Mouse (Mus musculus): ENCODE results near the gene Gm10271. TPM values are rescaled to one million over a fixed set of nuclear protein-coding genes. Genes with fewer than 3 reads are reported as not detected.

Gene Gm10271
- total and polyA plus RNA-seq, 2 experiments from 2014 or later: not detected

DNA sequence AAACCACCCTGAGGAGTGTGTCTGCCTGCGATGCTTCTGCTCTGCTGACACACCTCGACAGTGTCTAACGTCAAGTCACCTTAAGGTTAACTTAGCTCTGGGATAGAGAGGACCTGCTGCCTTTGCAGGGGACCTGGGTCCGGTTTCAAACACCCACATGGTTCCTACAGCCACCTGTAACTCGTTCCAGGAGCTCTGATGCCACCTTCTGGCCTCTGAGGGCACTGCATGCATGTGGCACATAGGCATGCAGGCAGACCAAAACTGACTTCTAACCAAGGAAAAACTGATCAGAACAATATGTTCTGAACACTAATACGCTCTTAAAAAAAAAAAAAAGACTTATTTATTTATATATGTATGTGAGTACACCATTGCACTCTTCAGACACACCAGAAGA lies 29.4 kb downstream of the Gm10271 start:
- TF ChIP-seq CTCF (IDR thresholded peaks at IDR 0.05): peak; percentile 47

DNA sequence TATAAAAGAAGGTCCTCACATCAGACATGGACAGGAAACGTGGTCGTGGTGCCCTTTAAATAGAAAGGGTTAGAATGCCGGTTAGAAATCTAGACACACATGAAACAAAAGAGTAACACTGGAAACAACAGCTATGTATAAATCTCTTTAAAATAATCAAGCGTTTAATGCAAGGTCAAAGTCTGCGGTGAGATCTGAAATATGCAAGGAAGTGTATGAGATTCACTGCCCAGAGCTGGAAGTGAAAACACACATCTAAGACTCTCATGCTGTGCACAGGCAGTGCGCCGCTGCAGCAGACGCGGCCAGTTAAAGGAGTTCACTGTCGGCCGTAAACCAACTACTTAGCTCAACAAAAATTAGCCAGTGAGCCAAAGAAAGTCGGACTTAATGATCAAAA lies 37.4 kb downstream of the Gm10271 start:
- no peak overlapping the region for H3K27ac ChIP-seq (ENCODE audit: low read depth, low read length)
- no peak for ATAC-seq (ENCODE audit: low FRiP score)

More for the DNA sequence above, 29.4 kb downstream of the Gm10271 start:
- 96% methylated on average over 6 of the region's 6 CpGs for WGBS
- Histone ChIP-seq H3K4me1 (ENCODE audit: insufficient read depth, low read length) (peaks cover 2% of the 10 kb centered on the region; the same call in 1 of the 2 replicates), H3K4me3 (ENCODE audit: low read depth, low read length) (no peak overlapping the region), H3K9ac (replicated peaks; ENCODE audit: low read length, poor library complexity, severe bottlenecking) (no peak overlapping the region), H3K36me3 (ENCODE audit: insufficient read depth, low read length) (0 out of 2 replicates have a peak, but pooled peaks cover 6% of the 10 kb centered on the region), H3K27me3 (ENCODE audit: insufficient read depth, low read length) (no peaks in the 10 kb centered on the region), H3K4me2 (ENCODE audit: low read depth, low read length, poor library complexity, severe bottlenecking) (no peak overlapping the region), H3K27ac (ENCODE audit: low read depth, low read length) (no peak overlapping the region), H3K9me3 (ENCODE audit: low read length) (no peaks in the 10 kb centered on the region)
- DNase-seq (ENCODE audit: low spot score): no peak
- ATAC-seq (ENCODE audit: low FRiP score): no peak

DNA sequence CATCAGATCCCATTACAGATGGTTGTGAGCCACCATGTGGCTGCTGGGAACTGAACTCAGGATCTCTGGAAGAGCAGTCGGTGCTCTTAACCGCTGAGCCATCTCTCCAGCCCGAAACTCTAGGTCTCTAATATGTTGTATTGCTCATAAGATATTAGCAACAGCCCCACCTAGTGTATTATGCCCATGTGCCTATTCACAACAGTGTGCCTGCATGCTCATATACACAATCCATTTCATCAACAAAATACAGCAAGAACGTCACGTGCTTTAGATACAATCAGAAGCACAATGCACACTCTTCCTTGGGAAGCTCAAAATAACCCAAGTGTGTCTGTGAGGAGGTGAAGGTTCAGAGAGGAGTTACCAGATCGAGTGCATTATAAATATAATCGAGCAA lies 38.6 kb downstream of the Gm10271 start:
- Histone ChIP-seq H3K4me2 (ENCODE audit: low read depth, low read length, poor library complexity, severe bottlenecking) (no peak overlapping the region), H3K27ac (ENCODE audit: low read depth, low read length) (no peak overlapping the region), H3K27me3 (ENCODE audit: insufficient read depth, low read length) (no peaks in the 10 kb centered on the region), H3K9ac (replicated peaks; ENCODE audit: low read length, poor library complexity, severe bottlenecking) (no peak overlapping the region), H3K9me3 (ENCODE audit: low read length) (no peaks in the 10 kb centered on the region), H3K4me3 (ENCODE audit: low read depth, low read length) (no peak overlapping the region), H3K4me1 (ENCODE audit: insufficient read depth, low read length) (no peaks in the 10 kb centered on the region), H3K36me3 (ENCODE audit: insufficient read depth, low read length) (peaks cover 15% of the 10 kb centered on the region)
- DNase-seq (ENCODE audit: low spot score) (no peak), ATAC-seq (ENCODE audit: low FRiP score) (no peak)
- peak; percentile 13; the same call in 1 of the 2 replicates for TF ChIP-seq CTCF (IDR thresholded peaks at IDR 0.05)
- 93% methylated on average over 7 of the region's 7 CpGs for WGBS

More for the DNA sequence above, 37.4 kb downstream of the Gm10271 start:
- peaks cover 17% of the 10 kb centered on the region for H3K36me3 ChIP-seq (ENCODE audit: insufficient read depth, low read length)
- no peak for TF ChIP-seq CTCF (IDR thresholded peaks at IDR 0.05)
- WGBS: 58% methylated on average over 12 of the region's 12 CpGs
- no peak overlapping the region for H3K4me3 ChIP-seq (ENCODE audit: low read depth, low read length)
- no peaks in the 10 kb centered on the region for H3K9me3 ChIP-seq (ENCODE audit: low read length)
- no peaks in the 10 kb centered on the region for H3K4me1 ChIP-seq (ENCODE audit: insufficient read depth, low read length)
- no peak for DNase-seq (ENCODE audit: low spot score)
- no peak overlapping the region for H3K4me2 ChIP-seq (ENCODE audit: low read depth, low read length, poor library complexity, severe bottlenecking)
- H3K9ac ChIP-seq (replicated peaks; ENCODE audit: low read length, poor library complexity, severe bottlenecking): no peak overlapping the region
- no peaks in the 10 kb centered on the region for H3K27me3 ChIP-seq (ENCODE audit: insufficient read depth, low read length)

DNA sequence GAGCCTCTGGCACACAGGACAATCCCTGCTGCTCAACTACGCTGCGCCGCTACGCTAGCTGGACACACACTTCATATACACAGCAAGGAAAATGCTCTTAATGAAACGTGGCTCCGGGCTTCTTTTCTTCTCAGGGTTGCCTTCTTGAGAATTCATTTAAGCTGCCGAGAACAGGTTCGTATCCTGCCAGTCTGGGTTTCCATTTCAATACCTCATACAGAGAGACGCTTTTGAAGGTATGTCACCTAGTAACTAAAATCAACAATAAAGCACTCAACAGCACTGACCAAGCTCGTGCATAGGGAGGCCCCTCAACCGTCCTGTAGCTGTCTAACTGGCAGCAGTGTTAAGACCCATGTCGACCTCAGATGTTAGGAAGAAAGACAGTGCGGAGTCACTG lies 40.0 kb downstream of the Gm10271 start:
- no peak overlapping the region for H3K4me3 ChIP-seq (ENCODE audit: low read depth, low read length)
- no peaks in the 10 kb centered on the region for H3K9me3 ChIP-seq (ENCODE audit: low read length)
- no peaks in the 10 kb centered on the region for H3K27me3 ChIP-seq (ENCODE audit: insufficient read depth, low read length)
- ATAC-seq (ENCODE audit: low FRiP score): no peak
- DNase-seq (ENCODE audit: low spot score): no peak
- no peak for TF ChIP-seq CTCF (IDR thresholded peaks at IDR 0.05)
- no peak overlapping the region for H3K4me2 ChIP-seq (ENCODE audit: low read depth, low read length, poor library complexity, severe bottlenecking)
- H3K36me3 ChIP-seq (ENCODE audit: insufficient read depth, low read length): peaks cover 15% of the 10 kb centered on the region
- whole genome bisulfite sequencing: 85% methylated on average over 13 of the region's 13 CpGs
- H3K9ac ChIP-seq (replicated peaks; ENCODE audit: low read length, poor library complexity, severe bottlenecking): no peak overlapping the region
- no peaks in the 10 kb centered on the region for H3K4me1 ChIP-seq (ENCODE audit: insufficient read depth, low read length)
- no peak overlapping the region for H3K27ac ChIP-seq (ENCODE audit: low read depth, low read length)

DNA sequence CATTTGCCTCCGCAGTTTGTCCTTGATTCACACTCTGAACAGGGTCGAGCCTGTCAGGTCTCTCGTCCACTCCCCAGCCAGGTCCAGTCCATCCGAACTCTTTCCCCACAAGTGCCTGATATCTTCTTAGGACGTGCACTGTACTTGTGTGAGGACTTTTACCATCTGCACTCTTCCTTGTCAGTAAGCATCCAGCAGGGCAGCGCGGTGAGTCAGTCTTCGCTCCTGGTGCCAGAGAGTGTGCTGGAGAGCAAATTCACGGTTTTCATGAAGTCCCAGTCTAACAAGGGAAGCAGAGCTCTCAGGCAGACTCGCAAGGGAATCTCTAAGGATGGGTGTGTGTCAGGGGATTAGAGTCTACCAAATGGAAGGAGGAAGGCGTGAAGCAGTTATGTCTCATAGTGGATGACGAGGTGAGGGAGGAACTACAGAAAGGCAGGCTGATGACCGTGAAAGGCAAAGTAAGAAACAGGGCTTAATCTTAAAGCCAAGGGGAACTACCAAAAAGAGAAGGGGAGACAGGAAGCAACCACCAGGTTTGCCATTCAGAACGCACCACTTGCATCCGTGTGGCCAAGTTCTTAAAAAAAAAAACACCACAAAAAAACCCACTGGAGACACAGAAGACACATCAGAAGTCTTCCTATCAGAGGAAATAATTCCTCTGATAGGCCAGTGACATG lies 40.8 kb downstream of the Gm10271 start:
- DNase-seq (ENCODE audit: low spot score) (no peak), ATAC-seq (ENCODE audit: low FRiP score) (no peak)
- H3K4me3 ChIP-seq (ENCODE audit: low read depth, low read length): no peak overlapping the region
- H3K36me3 ChIP-seq (ENCODE audit: insufficient read depth, low read length): peaks cover 11% of the 10 kb centered on the region
- no peak overlapping the region for H3K27ac ChIP-seq (ENCODE audit: low read depth, low read length)
- no peaks in the 10 kb centered on the region for H3K27me3 ChIP-seq (ENCODE audit: insufficient read depth, low read length)
- H3K9me3 ChIP-seq (ENCODE audit: low read length): no peaks in the 10 kb centered on the region
- H3K9ac ChIP-seq (replicated peaks; ENCODE audit: low read length, poor library complexity, severe bottlenecking): no peak overlapping the region
- WGBS: 86% methylated on average over 15 of the region's 15 CpGs
- H3K4me1 ChIP-seq (ENCODE audit: insufficient read depth, low read length): no peaks in the 10 kb centered on the region
- TF ChIP-seq CTCF (IDR thresholded peaks at IDR 0.05): no peak
- H3K4me2 ChIP-seq (ENCODE audit: low read depth, low read length, poor library complexity, severe bottlenecking): no peak overlapping the region

DNA sequence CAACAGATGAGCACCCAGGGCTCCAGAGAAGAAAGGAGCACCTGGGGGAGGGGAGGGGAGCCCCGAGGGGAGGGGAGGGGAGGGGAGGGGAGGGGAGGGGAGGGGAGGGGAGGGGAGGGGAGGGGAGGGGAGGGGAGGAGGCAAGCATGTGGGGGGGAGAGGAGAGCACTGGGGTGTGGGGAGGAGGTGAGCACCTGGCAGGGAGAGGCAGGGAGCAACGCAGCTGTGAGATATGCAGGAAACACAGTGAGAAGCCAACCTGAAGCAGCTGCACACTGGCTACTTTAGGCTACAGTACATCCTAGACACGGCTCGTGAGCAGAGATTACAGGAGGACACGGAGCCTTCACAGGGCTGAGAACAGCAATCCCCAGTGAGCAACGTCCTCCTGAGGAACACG lies 41.5 kb downstream of the Gm10271 start:
- TF ChIP-seq CTCF (IDR thresholded peaks at IDR 0.05): no peak
- Histone ChIP-seq H3K4me1 (ENCODE audit: insufficient read depth, low read length) (no peaks in the 10 kb centered on the region), H3K27me3 (ENCODE audit: insufficient read depth, low read length) (no peaks in the 10 kb centered on the region), H3K9ac (replicated peaks; ENCODE audit: low read length, poor library complexity, severe bottlenecking) (no peak overlapping the region), H3K4me2 (ENCODE audit: low read depth, low read length, poor library complexity, severe bottlenecking) (no peak overlapping the region), H3K27ac (ENCODE audit: low read depth, low read length) (no peak overlapping the region), H3K9me3 (ENCODE audit: low read length) (no peaks in the 10 kb centered on the region), H3K4me3 (ENCODE audit: low read depth, low read length) (no peak overlapping the region), H3K36me3 (ENCODE audit: insufficient read depth, low read length) (peaks cover 11% of the 10 kb centered on the region)
- 90% methylated on average over 6 of the region's 7 CpGs for WGBS
- ATAC-seq (ENCODE audit: low FRiP score) (no peak), DNase-seq (ENCODE audit: low spot score) (no peak)

Measured in midbrain, postnatal 0 days (tissue).